Mouse (Mus musculus) spleen, adult 12 weeks (tissue): Measurements from ENCODE around the gene Rfx7.

Experiments used
- DNase-seq: peaks from one replicate; pipeline ENCODE4 v3.0.0; 2022; ENCODE audit warnings: low spot score

The Rfx7 gene

DNA sequence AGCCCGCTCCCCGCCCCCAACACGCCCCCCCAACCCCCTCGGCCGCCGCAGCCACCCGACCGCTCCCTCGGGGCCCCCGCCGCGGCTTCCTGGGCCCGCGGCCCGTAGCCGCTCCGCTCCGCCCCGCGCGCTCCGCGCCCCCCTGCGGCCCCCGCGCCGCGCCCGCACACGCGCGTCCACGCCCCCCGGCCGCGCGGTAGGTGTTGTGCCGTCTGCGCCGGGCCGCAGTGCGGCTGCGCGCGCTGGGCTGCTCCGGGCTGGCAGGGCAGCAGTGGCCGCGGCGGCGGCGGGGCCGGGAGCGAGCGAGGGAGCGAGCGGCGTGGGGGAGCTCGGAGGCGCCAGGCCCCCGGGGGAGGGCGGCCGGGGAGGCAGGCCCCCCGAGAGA is at the start of gene Rfx7:
Rfx7 (plus strand) TSS at position 245 of the 385 bp plus-strand sequence.
- DNase-seq: peak; percentile 64

DNA sequence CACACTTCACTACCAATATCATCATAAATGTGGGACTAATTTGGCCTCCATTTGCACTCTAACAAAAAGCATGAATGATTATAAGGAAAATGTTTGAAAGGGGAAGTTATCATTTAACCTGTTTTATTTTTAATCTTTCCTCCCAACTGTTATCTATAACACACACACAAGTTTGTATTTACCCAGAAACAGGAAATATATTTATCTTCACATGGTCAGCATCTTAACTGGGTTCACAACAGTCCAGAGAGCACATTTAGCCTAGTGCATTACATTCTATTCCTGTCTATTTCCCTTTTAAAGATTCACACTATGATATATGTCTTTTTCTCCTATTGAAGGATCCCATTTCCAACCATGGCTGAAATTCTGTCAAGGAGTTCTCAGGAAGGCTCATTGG is 43.5 kb upstream of the Rfx7 start:
- no peak for DNase-seq

DNA sequence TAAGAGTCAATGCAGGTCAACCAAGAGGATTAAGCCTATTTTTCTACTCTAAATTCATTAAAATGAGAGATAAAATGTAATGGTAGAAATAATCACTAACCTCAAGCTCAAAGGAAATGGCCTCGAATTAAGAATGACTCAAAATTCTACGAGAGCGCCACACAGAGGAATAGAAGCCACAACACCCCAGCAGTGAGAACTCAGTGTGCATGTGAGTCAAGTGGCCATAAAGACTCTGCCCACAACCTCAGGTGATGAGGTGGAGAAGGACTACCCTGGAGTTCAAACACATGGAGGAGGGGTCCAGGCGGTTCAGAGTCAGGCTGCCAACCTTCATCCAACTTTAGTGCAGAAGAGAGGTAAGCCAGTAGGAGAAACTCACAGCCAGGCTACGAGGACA is 42.9 kb upstream of the Rfx7 start:
- no peak for DNase-seq

DNA sequence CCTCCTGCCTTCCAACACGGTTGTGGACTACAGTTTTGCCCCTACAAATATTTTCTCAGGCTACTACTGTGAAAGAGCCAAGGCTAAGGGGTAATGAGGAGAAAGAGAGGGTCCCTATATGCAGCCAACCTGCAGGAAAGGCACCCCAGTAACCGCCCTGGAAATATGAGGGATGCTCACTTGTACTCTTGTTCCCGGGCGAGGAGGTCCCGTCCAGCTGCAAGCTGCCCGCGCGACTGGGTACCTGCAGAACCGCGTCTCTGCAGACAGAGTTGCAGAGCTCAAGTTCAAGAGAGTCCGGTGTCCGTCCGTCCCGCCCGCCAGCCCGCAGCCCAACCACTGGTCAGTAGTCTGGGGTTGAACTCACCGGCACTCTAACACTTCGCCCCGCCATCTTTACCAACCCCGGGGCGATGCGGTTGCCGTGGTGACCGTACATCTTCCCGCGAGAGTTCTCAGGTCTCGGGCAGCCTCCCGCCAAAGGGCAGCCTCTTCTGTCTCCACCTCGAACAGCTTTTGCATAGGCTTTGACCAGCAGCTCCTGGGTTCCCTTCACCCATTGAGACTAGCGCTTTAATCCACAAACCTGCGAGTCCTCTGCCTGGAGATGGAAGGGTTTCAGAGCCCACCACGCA is 40.4 kb upstream of the Rfx7 start:
- DNase-seq: peak; percentile 88

DNA sequence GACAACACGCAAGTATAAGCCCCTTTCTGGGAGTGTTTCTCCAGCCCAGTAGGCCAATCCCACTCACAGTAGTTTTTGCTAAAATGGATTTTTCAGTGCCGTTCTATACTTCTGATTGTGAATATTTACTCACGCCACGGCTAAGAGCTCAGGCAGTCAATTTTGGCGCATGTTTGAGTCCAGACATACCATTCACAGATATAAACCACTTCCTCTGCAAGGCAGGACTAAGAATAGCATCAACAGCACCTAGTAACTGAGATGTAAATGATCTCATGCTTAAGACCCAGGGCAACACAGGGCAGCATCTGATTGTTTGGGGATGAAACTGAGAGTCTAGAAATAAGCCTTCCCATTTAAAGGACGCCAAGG is 39.9 kb upstream of the Rfx7 start, which contains the start of gene Tex9:
Tex9 (minus strand) TSS at position 19 of the 372 bp plus-strand sequence.
- no peak for DNase-seq

DNA sequence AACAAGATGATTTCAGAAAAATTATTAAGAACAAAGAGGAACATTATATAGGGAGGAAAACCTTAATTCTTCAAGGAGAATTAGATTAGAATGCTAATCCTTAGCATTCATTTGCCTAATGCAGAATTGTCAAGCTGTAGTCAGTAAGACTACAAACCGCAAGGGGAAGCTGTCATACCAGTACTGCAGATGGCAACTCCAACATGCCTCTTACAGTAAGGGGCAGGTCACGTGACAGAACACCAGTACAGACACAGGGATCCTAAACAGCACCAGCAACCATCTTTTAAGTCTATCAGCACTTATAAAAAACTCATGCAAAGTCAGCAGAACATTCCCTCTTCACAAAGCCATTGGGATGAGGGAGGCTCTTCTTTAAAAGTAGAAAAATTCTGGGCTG is 38.6 kb upstream of the Rfx7 start:
- DNase-seq: no peak

DNA sequence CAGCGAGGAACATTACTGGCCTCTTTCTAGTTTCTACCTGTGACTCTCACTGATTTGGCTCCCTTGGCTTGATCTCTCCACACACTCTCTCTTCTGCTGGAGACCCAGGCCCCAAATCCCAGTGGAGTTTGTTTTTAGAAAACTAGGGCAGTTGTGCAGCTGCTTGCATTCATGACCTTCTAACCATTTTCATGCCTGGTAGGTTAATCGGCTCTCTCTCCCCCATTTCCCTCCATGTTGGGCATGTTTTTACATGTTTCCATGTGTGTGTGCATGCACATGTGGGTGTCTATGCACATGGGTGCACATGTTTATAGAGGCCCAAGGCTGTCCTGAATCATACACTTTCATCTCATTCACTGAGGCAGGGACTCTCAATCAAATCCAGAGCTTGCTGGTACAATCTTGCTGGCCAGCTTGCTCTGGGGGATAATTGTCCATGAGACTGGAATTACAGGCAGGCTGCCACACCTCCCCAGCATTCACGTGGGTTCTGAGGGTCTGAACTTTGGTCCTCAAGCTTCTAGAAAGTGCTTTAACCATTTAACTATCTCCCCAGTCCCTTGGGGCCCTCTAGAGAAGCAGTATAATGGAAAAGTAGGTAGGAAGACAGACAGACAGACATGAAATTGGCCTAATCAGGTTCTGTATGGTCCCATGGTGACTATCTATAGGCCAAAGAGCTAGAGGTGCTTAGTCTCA is 37.9 kb upstream of the Rfx7 start:
- DNase-seq: no peak

DNA sequence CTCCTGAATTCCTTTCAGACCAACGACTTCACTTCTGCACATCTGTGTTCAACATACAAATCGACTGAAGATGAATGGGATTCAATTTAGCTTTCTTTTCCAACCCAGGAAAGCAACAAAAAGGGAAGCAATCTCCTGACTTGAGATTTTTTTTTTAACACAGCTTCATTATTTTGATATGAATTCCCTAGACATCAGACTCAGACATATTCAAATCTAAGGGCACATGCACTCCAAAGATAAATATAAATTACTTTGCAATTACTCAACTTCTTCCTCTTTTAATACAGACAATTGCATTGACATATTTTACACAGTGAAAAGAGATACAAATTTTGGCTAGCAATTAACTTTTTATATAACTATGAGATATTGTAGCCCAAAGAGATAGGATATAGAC is 35.3 kb upstream of the Rfx7 start:
- no peak for DNase-seq

DNA sequence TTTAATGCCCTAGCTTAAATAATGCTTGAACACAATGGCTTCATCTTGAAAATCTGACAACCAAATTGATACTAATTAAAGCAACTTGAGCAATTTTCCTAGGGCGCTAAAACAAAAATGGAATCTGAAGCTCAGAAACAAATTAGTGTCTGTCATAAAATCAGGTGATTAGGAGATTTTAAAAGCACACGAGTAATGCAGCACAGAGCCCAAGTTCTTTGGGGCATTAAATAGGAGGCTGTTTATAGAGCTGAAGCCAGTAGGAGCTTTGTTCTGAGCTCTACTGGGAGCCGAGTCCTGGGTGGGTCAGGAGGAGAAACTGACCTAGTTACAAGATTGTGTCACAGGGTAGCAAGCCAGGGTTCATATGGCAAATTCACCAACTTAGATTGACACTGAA is 34.9 kb upstream of the Rfx7 start:
- DNase-seq: no peak

DNA sequence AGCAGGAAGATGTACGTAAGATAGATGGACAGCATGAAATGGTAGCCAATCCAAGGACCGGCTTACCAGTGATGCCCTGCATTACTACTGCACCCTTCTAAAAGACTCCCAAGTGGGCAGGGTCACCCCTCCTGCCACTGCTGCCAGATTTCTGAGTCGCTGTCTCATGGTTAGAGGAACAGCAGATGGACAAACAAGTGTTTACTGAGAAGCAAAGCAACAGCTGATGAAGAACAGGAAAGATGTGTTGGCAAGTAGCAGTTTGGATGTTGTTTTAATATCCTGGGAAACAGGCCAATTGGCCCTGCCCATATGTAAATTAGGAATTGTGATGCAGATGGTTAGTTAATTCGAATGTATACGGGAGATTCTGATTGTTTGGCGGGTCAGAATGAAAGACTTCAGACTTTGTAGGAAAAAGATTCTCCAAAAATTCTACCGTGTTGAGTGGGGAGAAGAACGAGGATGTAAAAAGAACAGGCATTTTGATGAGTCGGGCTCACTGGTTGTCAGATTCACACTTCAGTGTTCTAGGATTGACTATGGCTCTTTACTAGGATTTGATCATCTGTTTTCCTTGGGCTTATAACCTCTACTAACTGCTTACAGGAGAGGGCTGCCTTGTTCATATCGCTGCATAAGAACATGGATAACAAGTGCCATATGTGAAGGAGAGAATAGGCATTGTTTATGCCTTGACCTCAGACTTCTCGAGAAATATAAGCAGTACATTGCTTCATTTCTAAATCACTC is 19.6 kb upstream of the Rfx7 start:
- no peak for DNase-seq

DNA sequence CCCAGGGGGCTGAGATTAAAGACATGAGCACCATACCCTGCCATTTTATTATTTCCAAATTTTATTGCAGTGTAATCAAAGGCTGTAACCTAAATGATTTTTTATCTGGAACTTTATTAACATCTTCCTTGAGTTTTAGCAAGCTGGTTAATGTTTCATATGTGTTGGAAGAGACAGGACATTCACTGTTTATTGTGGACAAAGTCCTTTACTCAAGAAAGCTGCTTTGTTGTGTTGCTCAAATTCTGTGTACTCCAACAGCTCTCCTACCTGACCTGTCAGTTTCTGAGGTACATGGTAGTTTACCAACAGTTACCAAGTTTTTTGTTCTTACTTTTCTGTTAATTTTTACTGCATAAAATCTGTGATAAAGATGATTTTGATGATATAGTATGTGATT is 16.7 kb upstream of the Rfx7 start:
- no peak for DNase-seq

DNA sequence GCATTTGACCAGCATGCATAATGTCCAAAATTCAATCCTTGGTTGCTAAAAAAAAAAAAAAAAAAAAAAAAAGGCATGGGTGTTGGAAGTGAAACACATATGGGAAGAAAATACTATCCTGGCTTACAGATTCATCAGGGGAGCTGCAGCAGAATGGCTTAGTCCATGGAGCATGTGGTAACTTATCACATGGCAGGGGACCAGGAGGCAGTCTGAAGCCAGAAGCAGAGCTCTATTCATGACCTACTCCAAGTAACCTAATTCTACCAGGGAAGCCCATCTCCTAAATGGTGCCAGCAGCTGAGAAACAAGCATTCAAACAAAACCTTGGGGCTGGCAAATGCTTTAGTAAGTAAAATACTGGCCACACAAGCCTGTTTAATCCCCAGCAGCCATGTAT is 12.8 kb upstream of the Rfx7 start:
- DNase-seq: no peak

DNA sequence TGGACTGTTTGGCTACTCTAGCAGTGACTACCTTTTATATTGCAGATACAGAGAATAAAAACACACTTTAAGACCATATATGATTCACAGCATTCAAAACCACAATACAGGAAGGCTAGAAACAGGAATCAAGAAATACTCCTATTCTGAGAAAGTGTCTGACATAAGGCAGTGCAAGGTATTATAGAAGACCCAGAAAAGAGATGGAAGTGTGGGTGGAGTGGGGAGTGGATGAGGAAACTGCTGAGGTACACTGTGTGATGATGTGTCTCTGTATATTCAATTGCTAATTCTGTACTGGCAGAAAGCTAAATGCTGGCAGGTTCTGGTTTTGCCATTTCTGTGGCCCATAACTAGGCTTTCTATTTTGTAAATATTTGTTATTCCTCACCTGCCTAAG is 11.2 kb upstream of the Rfx7 start:
- no peak for DNase-seq

DNA sequence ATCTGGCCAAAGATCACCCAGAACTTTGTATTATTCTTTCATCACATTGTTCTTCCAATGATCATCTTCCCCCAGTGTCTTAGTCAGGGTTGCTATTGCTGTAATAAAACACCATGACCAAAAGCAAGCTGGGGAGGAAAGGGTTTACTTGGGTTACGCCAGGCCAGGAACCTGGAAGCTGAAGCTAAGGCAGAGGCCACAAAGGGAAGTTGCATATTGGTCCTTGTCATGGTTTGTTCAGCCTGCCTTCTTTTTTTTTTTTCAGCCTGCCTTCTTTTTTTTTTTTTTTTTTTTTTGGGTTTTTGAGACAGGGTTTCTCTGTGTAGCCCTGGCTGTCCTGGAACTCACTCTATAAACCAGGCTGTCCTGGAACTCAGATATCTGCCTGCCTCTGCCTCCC is 5.9 kb upstream of the Rfx7 start:
- DNase-seq: no peak

DNA sequence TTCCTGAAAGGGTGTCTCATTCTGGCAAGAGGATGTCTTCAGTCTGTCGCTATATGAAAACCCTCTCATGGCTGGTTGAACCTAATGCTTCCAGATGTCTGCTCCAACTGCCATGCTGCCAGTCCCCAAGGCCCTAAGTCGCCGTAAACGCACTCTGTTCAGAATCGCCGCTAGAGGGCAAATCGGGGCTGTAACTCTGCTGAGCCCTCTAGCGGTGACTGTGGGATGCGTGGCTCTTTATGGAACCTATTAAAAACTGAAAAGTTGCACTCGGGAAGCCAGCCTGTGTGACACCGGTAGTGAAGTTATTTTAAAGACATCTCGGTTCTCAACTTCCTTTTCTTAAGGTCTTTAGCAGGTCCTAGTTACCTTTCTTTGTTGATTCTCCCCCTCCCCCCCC is 1.8 kb upstream of the Rfx7 start:
- peak; percentile 81 for DNase-seq

DNA sequence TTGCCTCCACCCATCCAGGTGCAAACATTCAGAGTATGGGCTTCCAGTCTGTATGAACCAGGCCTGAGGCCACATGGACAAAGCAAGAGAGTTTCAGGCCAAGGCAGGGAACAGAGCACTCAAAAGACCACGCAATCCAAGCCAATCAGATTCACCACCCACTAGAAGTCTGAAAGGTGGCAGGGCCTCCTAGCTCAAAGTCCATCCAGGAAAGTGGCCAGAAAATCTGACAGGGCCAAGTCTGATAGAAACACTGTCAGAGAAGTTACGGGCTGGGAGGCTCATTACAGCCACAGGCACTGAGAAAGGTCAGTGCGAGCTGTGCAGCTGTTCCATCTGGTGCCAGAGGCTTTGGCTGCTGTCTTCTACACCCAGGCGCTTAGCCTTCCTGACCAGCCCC is 1.2 kb upstream of the Rfx7 start:
- DNase-seq: no peak

DNA sequence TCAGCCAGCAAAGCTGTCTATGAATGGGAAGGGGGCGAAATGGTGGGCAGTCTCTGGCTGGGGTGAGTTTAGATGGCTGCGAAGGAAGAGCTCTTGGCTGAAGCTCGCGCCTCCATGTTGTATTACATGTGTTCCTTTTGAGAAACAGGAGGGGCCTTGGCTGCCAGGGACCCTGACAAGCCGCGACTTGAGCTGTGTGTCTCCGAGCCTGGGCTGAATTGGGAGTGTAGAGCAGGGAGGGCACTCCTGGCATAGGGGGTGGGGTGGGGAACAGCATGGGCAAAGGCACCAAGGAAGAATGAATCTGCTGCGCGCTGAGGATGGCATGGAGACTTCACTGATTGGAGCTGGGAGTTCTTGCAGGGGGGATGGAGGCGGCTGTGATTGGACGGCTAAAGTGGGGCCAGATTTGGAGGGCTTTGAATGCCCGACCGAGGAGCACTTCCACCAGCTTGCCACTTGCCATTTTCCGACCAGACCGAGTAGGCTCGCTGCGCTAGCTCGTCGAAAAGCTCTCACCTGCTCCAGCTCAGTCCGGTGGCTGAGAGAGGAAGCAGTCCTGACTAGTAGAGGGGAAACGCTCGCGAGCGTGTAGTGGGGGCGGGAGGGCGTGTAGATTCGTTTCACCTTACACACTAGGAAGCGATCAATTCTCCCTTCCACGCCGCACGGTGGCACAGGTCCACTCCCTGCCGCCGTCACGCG is 597 bp upstream of the Rfx7 start:
- DNase-seq: peak; percentile 60

DNA sequence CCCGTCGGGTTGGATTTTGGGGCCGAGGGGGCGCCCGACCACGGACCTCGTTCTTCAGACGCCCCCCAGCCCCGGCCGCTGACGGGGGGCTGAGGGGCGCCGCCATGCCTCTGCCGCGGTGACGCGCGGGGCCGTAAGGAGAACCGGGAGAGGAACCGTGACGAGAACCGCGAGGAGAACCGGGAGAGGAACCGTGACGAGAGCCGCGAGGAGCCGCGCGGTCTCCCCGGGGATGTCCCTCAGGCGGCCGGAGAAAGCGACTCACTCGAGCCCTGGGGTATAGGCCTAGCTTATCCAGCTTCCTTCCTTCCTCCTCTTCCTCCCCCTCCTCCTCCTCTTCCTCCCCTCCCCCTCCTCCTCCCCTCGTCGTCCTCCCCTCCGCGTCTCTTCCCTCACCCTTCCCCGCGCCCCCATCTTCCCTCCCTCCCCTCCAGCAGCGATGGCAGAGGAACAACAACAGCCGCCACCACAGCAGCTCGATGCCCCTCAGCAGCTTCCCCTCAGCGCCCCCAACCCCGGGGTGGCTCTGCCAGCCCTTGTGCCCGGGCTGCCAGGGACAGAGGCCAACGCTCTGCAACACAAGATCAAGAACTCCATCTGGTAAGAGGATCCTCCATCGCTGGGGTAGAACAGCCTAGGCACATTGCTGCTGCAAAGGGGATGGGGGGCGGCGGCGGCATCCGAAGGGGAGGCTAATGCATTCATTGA is 495 bp downstream of the Rfx7 start:
- peak; percentile 34 for DNase-seq

DNA sequence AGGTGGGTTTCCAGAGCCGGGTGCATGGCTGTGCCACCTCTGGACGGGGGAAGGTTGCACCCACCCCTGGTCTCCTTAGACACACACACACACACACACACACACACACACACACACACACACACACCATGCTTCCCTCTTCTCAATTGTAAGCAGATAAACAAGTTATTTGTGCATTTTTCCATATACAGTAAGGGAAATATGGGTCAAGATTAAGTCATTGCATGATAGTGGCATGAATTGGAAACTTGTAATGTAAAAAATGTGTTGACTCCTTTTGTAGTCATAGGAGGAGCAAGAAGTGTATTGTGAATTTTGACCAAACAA is 1.0 kb downstream of the Rfx7 start:
- no peak for DNase-seq

DNA sequence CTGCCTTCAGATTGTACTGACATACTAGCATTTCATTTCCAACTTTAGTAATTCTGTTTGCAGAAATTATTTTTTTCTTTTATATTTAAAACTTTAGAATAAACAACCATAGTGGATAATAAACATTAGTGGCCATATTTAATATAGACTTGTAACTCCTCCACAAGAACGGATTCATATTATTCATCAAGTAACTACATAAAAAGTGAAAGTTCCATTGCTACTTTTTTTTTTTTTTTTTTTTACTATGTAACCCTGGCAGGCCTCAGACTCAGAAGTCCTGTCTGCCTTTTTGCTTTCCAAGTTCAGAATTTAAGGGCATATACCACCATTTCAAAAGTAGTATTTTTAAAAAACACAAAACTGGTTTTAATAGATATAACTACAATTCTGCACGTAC is 2.9 kb downstream of the Rfx7 start:
- DNase-seq: no peak

DNA sequence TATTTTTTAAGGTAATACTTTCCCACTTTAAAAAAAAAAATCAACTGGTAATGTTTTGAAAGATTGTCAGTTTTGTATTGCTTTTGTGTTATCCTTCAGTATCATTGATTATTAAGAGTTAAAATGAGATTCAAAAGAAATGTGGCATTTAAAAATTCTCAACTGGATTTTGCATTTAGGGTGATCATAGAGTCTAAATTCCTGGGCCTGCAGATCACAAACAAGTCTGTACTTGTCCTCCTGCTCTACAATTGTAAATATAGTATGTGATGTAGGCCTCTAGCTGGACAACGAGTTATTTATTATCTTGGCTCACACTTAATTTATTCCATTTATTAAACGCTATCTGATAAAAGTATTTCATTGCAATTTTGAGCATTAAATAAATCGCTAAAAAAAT is 3.4 kb downstream of the Rfx7 start:
- DNase-seq: no peak

DNA sequence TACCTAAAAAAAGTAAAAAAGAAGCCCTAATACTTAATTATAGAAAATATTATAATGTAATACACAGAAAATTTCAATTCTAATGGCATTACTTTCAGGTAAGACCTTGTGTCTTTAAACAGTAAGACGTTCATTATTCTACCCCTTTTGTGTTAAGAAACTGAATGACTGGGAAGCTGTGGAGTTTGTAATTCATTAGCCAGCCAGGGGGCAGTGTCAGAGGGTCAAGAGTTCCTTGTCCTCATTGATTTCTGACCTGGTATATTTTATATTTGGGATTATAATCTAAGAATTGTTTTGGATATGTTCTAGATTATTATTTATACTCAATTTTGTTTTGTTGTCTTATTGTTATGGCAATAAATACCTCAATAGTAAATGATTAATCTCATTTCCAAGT is 5.0 kb downstream of the Rfx7 start:
- no peak for DNase-seq
